Mouse (Mus musculus): ENCODE data around the gene Dynll1.

Gene Dynll1

DNA sequence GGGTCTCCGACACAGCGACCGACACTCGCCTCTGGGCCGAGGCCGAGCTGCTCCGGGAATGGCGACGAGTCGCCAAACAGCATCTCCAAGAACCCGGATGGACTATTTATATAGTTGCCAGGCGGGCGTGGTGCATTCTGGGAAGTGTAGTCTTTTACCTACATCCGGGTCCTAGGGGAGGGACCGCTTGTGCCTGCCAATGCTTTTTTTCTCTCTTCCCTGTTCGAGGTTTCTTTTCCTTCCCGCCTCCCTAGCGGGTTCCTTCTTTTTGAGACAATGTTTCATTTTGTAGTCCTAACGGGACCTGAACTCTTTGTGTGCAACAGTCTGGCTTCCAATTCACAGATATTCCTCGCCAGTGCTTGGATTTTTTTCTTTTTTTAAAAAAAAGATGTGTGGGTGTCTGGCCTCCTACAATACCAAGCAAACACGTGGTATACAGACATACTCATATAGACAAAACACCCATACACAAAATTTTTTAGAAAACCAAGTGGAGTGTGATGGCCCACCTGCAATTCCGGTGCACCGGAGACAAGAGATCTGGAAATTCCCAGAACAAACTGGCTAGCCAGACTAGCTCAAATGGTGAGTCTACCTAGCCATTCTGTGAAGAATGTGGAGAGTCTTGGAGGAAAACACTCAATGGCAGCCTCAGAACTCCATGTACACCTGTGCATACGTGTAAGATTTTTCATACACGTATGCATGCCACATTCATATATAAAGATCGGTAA is 27.8 kb downstream of the Dynll1 start, which contains the start of gene Rnf10:
TSS of gene Rnf10 (minus strand) at position 87 of the 737 bp plus-strand sequence.
- in situ Hi-C loops (cut with MboI; ENCODE audit: low pct_unique_long_range_greater_than_20kb in 1 of 2, low sequenced_read_pairs in 2 of 2, unreplicated experiment in 1 of 2) = no loop called here

DNA sequence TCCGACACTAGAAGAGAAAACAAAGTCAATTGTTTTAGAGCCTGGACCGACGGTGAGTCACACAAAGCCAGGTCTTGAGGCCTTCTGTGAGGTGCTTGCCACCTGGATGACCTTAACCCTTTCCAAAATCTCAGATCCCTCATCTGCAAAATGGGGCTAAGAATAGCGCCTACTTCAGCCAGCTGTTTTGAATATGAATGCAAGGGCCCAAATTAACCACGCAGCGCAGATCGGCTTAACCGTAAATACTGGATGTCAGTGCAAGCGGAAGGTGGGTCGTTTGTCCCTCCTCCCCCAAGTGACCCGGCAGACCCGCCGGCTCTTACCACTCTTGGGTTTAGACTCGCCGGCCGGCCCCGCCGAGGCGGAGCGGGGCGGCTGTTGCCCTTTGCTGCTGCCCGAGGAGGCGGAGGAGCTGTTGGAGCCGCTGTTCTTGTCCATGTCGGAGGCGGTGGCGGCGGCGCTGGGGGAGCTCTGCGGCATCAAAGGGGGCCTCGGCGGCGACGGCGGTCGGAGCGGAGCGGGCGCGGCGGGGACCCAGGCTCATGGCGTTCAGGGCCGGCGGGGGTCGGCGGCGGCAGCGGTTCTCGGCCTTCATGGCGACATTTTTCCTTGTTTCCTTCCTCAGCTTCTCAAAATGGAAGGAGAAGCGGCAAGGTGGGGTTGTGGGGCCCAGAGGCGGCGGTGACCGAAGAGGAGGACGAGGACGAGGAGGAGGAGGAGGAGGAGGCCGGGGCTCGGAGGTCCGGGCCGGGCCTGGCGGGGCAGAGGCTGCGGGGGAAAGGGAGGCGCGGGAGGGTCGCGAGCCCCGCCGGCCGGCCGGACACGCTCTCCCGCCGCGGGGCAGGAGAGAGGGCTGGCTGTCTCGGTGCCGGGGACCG is 28.6 kb downstream of the Dynll1 start:
- in situ Hi-C loops (cut with MboI; ENCODE audit: low pct_unique_long_range_greater_than_20kb in 1 of 2, low sequenced_read_pairs in 2 of 2, unreplicated experiment in 1 of 2) = no loop called here

DNA sequence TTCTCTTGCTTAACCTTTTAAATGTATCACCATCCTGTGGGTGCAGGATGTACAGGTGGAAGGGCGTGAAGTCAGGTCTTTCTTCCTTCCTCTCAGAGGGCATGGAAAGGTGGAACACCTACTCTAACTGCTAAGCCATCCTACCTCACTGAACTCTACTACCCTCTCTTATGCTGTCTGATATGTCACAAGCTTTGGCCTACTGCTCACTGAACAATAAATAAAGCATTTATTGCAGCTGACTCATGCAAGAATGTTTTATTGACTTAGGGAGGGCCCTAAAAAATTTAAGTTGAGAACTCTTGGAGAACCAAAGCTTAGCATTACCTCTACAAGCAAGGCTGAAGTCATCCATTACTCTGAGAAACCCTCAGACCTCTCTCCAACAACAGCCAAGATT is 30.8 kb downstream of the Dynll1 start:
- in situ Hi-C loops (cut with MboI; ENCODE audit: low pct_unique_long_range_greater_than_20kb in 1 of 2, low sequenced_read_pairs in 2 of 2, unreplicated experiment in 1 of 2) = no loop called here

DNA sequence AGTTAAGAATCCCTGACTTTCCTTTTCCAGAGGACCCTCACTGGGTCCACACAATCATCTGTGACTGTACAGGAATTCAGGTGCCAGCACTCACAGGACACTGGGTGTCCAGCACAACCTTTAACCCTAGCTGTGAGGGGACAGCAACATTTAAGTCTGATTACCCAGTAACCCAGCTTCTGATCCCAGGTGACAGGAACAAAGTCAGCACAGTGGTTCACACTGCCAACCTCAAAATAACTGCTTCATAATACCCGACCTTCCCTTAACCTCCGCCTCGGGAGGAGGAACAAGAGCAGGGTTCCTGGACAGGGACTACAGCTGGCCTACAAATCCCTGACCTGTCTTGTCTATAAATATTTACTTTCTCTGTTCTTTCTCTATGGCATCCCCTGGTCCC is 32.5 kb downstream of the Dynll1 start:
- in situ Hi-C loops (cut with MboI; ENCODE audit: low pct_unique_long_range_greater_than_20kb in 1 of 2, low sequenced_read_pairs in 2 of 2, unreplicated experiment in 1 of 2) = no loop called here

DNA sequence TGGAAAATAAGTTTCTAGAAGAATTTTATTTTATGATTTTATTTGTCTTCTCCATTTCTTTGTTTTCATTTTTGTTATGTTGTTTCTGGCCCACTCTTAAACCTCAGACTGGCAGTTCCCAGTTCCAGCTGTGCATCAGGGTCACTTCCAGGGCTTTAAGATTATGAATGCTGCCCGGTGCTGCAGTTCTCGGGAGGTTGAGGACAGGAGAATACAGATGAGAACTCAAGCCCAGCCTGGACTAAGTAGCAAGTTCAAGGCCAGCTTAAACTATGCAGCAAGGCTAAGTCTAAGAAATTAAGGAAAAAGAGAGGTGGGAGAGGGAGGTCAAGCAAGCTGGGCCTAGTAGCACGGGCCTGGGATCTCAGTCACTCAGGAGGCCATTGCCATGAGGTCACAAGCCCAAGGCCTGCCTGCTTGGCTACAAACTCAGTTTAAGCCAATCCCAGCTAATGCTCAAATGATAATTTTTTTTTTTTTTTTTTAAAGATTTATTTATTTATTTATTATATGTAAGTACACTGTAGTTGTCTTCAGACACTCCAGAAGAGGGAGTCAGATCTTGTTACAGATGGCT is 33.2 kb downstream of the Dynll1 start:
- in situ Hi-C loops (cut with MboI; ENCODE audit: low pct_unique_long_range_greater_than_20kb in 1 of 2, low sequenced_read_pairs in 2 of 2, unreplicated experiment in 1 of 2) = no loop called here

DNA sequence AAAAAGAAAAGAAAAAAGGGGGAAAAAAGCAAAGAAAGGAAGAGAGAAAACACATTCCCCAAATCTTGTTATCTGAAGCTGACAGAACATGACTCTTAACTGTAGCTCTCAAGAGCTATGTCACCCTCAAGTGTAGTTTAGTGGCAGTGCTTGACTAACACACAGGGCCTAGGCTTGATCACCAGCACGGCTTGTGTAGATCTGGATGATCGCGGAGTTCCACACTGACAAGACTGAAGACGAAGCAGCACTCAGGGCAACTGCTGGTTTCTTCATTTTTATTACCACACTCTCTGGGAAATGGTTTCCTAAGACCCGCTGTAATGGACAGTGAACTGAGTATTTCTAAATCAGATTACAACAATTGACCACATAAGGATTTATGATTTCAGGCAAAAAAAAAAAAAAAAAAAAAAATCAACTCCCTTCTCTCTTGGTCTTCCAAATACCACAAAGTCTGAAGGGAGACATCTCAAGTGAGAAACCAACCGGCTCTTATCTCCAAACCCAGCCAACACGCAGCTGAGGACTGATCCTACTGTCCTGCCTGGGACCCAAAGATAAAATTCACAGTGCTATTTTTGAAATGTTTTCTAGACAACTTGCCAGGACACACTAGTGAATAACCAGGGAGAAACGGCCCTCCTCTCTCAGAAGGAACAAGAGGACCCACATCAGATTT is 33.9 kb downstream of the Dynll1 start:
- in situ Hi-C loops (cut with MboI; ENCODE audit: low pct_unique_long_range_greater_than_20kb in 1 of 2, low sequenced_read_pairs in 2 of 2, unreplicated experiment in 1 of 2) = no loop called here

DNA sequence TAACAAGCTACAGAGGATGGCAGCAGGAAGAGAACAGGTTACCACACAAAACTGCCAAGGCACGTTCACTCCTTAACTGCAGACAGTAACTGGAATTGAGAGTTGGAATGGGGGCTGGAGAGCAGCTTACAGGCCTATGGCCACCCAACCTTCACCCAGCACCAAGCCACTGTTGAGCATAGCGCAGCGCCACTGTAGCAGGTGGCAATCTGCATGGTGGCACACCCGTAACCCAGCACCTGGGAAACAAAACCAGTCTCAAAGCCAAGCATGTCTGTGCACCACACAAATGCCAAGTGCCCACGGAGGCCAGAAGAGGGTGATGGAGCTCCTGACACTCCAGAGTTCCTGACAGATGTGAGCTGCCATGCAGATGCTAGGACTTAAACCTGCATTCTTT is 34.5 kb downstream of the Dynll1 start:
- in situ Hi-C loops (cut with MboI; ENCODE audit: low pct_unique_long_range_greater_than_20kb in 1 of 2, low sequenced_read_pairs in 2 of 2, unreplicated experiment in 1 of 2) = no loop called here

DNA sequence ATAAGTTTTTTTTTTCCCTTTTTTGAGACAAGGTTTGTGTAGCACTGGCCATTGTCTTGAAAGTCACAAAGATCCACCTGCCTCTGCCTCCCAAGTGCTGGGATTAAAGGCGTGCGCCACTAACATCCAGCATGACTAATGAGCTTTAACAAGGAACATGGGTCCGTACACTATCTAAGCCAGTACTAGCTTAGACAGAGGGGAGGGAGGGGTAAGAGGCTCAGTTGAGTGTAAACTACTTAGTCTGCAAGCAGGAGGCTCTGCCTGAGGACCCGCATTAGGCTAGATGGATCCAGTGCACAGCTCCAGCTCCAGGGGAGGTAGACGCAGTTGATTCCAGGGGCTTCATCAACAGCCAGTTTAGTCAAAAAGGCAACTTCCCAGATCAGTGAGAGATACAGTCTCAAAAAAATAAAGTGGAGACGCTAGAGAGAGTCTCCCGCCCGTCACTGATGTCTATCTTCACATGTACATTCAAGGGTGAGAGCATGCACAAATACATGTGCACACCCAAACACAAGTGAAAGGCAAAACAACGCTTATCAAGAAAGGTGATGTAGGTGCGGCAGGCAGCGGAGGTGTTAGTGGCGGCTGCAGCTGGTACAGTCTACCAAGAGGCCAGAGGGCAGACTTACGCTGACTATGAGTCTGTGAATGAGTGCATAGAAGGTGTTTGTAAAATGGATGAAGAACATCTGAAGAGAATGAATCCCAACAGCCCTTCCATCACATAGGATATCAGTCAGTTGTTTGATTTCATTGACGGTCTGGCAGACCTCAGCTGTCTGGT is 38.1 kb downstream of the Dynll1 start:
- in situ Hi-C loops (cut with MboI; ENCODE audit: low pct_unique_long_range_greater_than_20kb in 1 of 2, low sequenced_read_pairs in 2 of 2, unreplicated experiment in 1 of 2) = no loop called here

DNA sequence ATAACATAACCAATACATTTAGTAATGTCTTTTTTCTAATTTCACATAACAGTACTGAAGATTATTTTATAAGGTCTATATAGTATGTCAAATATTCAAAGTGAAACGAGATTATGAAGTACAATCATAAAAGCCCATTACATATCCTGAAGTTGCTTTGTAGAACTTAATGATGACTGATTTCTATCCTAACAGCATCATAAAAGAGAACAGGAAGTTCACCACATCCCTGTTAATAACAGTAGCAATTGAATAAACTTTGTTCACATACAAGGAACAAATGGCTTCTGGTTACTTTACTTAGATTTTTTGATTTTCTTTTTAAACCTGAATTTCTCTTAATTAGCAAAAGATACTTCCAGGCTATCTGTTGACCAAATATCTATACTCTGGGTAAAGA is 38.9 kb downstream of the Dynll1 start:
- in situ Hi-C loops (cut with MboI; ENCODE audit: low pct_unique_long_range_greater_than_20kb in 1 of 2, low sequenced_read_pairs in 2 of 2, unreplicated experiment in 1 of 2) = no loop called here

DNA sequence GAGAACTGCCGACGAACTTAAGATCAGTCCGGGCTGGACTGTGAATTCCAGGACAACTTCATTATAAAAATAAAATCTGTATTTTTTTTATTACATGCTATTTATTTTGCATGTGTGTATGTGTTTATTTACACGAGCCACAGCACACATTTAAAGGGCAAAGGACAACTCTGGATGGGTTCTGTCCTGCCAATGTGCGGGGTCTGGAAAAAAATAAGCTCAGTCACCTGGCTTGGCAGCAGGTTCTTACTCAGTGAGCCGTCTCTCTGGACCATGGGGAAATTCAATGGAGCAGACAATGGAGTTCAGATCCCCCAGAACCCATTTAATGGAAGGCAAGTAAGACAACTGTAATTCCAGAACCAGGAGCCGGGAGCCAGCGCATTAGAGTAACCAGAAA is 39.7 kb downstream of the Dynll1 start:
- in situ Hi-C loops (cut with MboI; ENCODE audit: low pct_unique_long_range_greater_than_20kb in 1 of 2, low sequenced_read_pairs in 2 of 2, unreplicated experiment in 1 of 2) = no loop called here

DNA sequence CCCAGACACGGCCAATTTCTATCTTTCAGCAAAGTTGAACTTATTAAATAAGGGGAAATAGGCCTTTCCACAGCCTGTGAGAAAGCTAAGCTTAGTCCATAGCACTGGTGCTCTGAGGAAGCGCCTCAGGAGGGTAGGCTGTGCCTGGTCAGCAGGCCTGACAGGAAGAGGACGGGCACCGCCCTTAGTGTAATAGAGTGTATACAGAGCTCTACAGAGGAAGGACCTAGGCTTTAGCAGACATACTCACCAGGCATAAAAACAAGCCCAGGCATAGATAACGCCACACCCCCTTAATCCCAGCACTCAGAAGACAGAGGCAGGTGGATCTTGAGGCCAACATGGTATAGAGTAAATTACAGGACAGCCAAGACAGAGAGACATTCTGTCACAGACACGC is 40.4 kb downstream of the Dynll1 start:
- in situ Hi-C loops (cut with MboI; ENCODE audit: low pct_unique_long_range_greater_than_20kb in 1 of 2, low sequenced_read_pairs in 2 of 2, unreplicated experiment in 1 of 2) = no loop called here

DNA sequence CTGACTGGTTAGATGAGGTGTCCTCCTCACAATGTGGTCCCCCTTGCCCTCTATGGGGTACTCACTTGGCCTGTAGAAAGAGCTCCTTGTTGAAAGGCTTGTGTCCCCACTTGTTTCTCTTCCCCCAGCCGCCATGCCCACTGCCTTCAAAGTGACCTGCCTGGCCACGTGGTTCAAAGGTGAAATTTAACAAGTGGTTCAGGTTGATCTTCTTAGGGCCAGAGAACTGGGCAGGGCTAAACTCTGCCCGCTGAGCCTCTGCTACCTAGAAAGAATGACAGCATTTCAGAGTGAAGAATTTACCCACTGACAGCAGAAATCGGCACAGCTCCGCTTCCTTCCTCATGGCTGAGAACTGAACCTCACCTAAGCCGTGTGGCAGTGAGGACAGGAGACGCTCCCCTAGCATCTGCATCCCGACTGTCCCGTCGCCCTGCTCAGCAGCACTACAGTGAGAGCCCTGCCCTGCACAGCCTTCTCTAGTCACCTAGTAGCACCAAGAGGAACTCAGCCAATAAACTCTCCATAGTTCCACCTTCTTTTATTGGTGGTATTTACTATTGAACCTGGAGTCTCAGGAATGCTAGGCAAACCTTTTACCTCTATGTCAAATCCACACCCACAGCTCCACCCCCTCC is 43.8 kb downstream of the Dynll1 start:
- in situ Hi-C loops (cut with MboI; ENCODE audit: low pct_unique_long_range_greater_than_20kb in 1 of 2, low sequenced_read_pairs in 2 of 2, unreplicated experiment in 1 of 2) = no loop called here

DNA sequence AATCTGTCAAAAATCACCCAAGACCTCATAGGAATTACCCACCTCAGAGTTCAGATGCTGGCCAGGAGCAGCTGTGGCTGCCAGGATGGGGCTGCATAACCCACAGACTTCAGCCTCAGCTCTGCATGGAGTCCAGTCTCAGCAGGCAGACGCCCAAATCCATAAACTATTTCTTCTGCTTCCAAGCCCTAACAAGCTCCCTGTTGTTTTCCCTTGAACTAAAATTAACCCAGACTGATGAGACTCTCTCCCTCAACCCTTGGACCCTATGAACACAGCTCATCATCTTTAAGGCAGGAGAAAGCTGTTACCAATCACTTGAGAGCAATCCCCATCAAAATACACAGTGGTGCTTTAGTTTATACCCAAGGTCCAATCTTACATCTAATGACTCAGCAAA is 45.3 kb downstream of the Dynll1 start:
- in situ Hi-C loops (cut with MboI; ENCODE audit: low pct_unique_long_range_greater_than_20kb in 1 of 2, low sequenced_read_pairs in 2 of 2, unreplicated experiment in 1 of 2) = no loop called here

Measured in mouse embryonic stem cell (cell line).